Mouse (Mus musculus) liver, embryonic 14.5 days (tissue): ENCODE data around the gene Taf8.

Experiments used
- CTCF ChIP-seq: IDR thresholded peaks from 2 replicates; pipeline ENCODE4 v1.5.1; 2016; ENCODE audit warnings: antibody characterized with exemption, low read depth, control low read depth
- EP300 ChIP-seq: IDR thresholded peaks from 2 replicates; pipeline ENCODE4 v1.6.1; 2016; ENCODE audit warnings: antibody characterized with exemption, low read depth

- TF ChIP-seq CTCF (0 out of 2 replicates have a peak, but pooled peaks have one; percentile 4), EP300 (no peak)
These were observed 59.8 kb downstream of the Taf8 start for GRCm38 (mm10) chr17:47442271-47442670.
